Mouse (Mus musculus) forebrain, embryonic 13.5 days (tissue): ENCODE measurements around the gene Opa3. TPM values are rescaled to one million over a fixed set of nuclear protein-coding genes. Genes with fewer than 3 reads are reported as not detected.
A peak's percentile ranks its signal among the peaks of the same experiment; 100 is the strongest.

Source experiments
- ATAC-seq: fragments of 200-750 bp; cut with Nextera tagmentation; 2 replicates; pipeline ENCODE4 v1.8.0; 2017
- H3K27ac ChIP-seq: fragments of 300-500 bp; sonication (generic); 2 replicates; pipeline ENCODE4 v1.5.1; 2015; ENCODE audit warnings: inconsistent platforms, mild to moderate bottlenecking, moderate library complexity
- H3K27me3 ChIP-seq: fragments of 300-500 bp; sonication (generic); 2 replicates; pipeline ENCODE4 v1.6.1; 2015; ENCODE audit warnings: mild to moderate bottlenecking, inconsistent platforms
- H3K36me3 ChIP-seq: fragments of 300-500 bp; sonication (generic); 2 replicates; pipeline ENCODE4 v1.6.1; 2015; ENCODE audit warnings: mild to moderate bottlenecking, inconsistent platforms; ENCODE audit not compliant: poor library complexity, severe bottlenecking
- H3K4me1 ChIP-seq: fragments of 300-500 bp; sonication (generic); 2 replicates; pipeline ENCODE4 v1.6.1; 2015; ENCODE audit warnings: inconsistent platforms
- H3K4me2 ChIP-seq: fragments of 300-500 bp; sonication (generic); 2 replicates; pipeline ENCODE4 v1.6.1; 2015; ENCODE audit warnings: inconsistent platforms, mild to moderate bottlenecking, moderate library complexity
- H3K4me3 ChIP-seq: fragments of 300-500 bp; sonication (generic); 2 replicates; pipeline ENCODE4 v1.5.1; 2015; ENCODE audit warnings: mild to moderate bottlenecking, inconsistent platforms
- H3K9ac ChIP-seq: fragments of 300-500 bp; sonication (generic); 2 replicates; pipeline ENCODE4 v1.6.1; 2015; ENCODE audit warnings: mild to moderate bottlenecking, inconsistent platforms
- H3K9me3 ChIP-seq: fragments of 300-500 bp; sonication (generic); replicated peaks from 2 replicates; pipeline ENCODE4 v1.6.1; 2016; ENCODE audit warnings: inconsistent platforms
- WGBS: fragments of 180-500 bp; shearing (Covaris S2); methylation state at CpG from one replicate; pipeline ENCODE4 v1.1.7; 2015; 5-methylcytosine and 5-hydroxymethylcytosine counted together
- polyA plus RNA-seq: library from polyadenylated mRNA; unstranded; fragments of >200 nt; fragmentation: Nextera tagmentation; extraction: Ambion mirVana; gene quantifications from 2 replicates; pipeline ENCODE4 v1.2.1, GENCODE M21; 2015

Opa3 gene
- polyA plus RNA-seq, 1 experiment from 2014 or later: 42.1 TPM

DNA sequence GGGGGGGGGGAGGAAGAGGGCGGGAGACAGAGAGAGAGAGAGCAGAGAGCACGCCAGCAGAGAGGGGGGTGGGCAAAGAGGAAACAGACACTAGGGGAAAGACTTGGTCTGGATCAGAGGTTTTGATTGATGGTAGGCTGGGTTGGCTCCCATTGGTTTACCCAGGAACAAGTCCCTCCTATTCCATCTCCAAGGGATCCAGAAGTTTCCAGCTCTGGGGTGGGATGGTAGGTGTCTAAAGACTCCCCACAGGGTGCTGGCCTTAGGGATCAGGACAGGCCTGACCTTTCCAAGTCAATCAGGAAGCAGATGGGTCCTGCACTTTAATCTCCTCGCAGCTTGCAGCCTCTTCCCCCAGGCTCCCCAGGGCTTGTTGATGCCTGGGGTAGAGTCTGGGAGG lies 10.2 kb upstream of the Opa3 start:
- Histone ChIP-seq H3K9me3 (no peaks in the 10 kb centered on the region), H3K36me3 (peaks cover 4% of the 10 kb centered on the region), H3K4me3 (no peak overlapping the region), H3K27me3 (peaks cover 8% of the 10 kb centered on the region; the same call in 1 of the 2 replicates), H3K4me2 (no peak overlapping the region), H3K4me1 (no peaks in the 10 kb centered on the region), H3K27ac (no peak overlapping the region), H3K9ac (no peak overlapping the region)
- no peak for ATAC-seq
- WGBS: 7% methylated on average over 1 of the region's 3 CpGs

DNA sequence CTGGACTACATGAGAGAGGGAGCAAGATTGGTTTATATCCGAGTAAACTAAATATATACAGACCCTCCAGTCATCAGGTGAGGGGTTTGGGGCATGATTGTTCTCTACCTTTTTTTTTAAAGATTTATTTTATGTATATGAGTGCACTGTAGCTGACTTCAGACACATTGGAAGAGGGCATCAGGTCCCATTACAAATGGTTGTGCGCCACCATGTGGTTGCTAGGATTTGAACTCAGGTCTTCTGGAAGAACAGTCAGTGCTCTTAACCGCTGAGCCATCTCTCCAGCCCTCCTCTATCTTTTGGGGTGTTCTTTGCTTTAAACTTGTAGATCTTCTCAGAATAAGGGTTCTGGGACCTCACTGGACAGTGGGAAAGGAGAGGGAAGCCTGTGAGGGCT lies 8.1 kb upstream of the Opa3 start:
- ATAC-seq: no peak
- 67% methylated on average over 3 of the region's 3 CpGs for WGBS
- Histone ChIP-seq H3K27me3 (no peaks in the 10 kb centered on the region), H3K27ac (no peak overlapping the region), H3K4me3 (no peak overlapping the region), H3K36me3 (peaks cover 4% of the 10 kb centered on the region), H3K4me1 (no peaks in the 10 kb centered on the region), H3K4me2 (no peak overlapping the region), H3K9me3 (no peaks in the 10 kb centered on the region), H3K9ac (no peak overlapping the region)

- Histone ChIP-seq H3K4me2 (no peak overlapping the region), H3K27ac (no peak overlapping the region), H3K36me3 (peaks cover 13% of the 10 kb centered on the region), H3K4me3 (no peak overlapping the region), H3K9ac (no peak overlapping the region), H3K4me1 (peaks cover 7% of the 10 kb centered on the region), H3K27me3 (no peaks in the 10 kb centered on the region), H3K9me3 (no peaks in the 10 kb centered on the region)
- WGBS: 95% methylated on average over 16 of the region's 16 CpGs
- no peak for ATAC-seq
Measured at GRCm38 (mm10) chr7:19222189-19222588, 5.9 kb upstream of the Opa3 start.

DNA sequence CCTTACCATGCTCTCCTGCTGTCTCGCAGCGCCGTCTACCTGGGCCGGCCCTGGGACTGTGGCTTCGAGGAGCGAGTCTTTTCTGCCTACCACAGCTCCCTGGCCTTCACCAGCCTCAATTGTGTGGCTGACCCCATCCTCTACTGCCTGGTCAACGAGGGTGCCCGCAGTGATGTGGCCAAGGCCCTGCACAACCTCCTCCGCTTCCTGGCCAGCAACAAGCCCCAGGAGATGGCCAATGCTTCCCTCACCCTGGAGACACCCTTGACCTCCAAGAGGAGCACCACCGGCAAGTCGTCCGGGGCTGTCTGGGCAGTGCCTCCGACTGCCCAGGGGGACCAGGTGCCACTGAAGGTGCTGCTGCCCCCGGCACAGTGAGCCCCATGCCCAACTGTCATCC lies 5.3 kb upstream of the Opa3 start:
- Histone ChIP-seq H3K27me3 (no peaks in the 10 kb centered on the region), H3K4me1 (peaks cover 11% of the 10 kb centered on the region), H3K4me2 (no peak overlapping the region), H3K27ac (no peak overlapping the region), H3K9me3 (no peaks in the 10 kb centered on the region), H3K36me3 (peaks cover 13% of the 10 kb centered on the region), H3K4me3 (no peak overlapping the region), H3K9ac (no peak overlapping the region)
- WGBS: 93% methylated on average over 14 of the region's 14 CpGs
- ATAC-seq: no peak

GRCm38 (mm10) chr7:19224933-19225332 lies 3.2 kb upstream of the Opa3 start:
- Histone ChIP-seq H3K4me2 (no peak overlapping the region), H3K36me3 (peaks cover 13% of the 10 kb centered on the region), H3K27me3 (no peaks in the 10 kb centered on the region), H3K9me3 (no peaks in the 10 kb centered on the region), H3K27ac (no peak overlapping the region), H3K4me3 (no peak overlapping the region), H3K9ac (no peak overlapping the region), H3K4me1 (peaks cover 20% of the 10 kb centered on the region)
- ATAC-seq: no peak
- WGBS: 87% methylated on average over 4 of the region's 4 CpGs

GRCm38 (mm10) chr7:19226817-19227797 lies 1.0 kb upstream of the Opa3 start:
- Histone ChIP-seq H3K4me3 (peak overlapping the region; percentile 64), H3K27ac (peak overlapping the region; percentile 100), H3K9ac (peak overlapping the region; percentile 77), H3K27me3 (no peaks in the 10 kb centered on the region), H3K4me1 (peaks cover 27% of the 10 kb centered on the region), H3K4me2 (peak overlapping the region; percentile 83), H3K9me3 (no peaks in the 10 kb centered on the region), H3K36me3 (peaks cover 20% of the 10 kb centered on the region)
- ATAC-seq: peak; percentile 16
- WGBS: 23% methylated on average over 20 of the region's 20 CpGs

DNA sequence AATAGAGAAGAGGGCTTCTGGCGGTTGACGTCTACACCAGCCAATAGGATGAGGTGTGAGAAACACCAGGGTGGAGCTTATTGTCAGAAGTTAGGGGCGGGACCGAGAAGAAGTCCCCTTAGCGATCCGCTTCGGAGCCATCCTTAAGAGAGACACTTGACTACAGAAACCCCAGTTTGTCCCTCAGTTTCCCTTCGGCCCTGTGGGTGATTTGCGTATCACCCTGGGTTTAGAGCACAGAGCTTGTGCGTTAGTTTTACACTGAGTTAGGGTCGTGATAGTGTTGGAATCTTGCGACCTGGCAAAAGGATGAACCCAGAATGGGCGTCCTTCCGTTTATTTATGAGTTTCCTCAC lies 637 bp downstream of the Opa3 start:
- peaks cover 31% of the 10 kb centered on the region for H3K4me1 ChIP-seq
- H3K27ac ChIP-seq: peak overlapping the region; percentile 100
- peaks cover 17% of the 10 kb centered on the region for H3K36me3 ChIP-seq
- peak overlapping the region; percentile 71 for H3K9ac ChIP-seq
- H3K27me3 ChIP-seq: no peaks in the 10 kb centered on the region
- peak overlapping the region; percentile 83 for H3K4me2 ChIP-seq
- peak overlapping the region; percentile 64 for H3K4me3 ChIP-seq
- no peaks in the 10 kb centered on the region for H3K9me3 ChIP-seq
- ATAC-seq: no peak
- WGBS: 0% methylated on average over 14 of the region's 14 CpGs

DNA sequence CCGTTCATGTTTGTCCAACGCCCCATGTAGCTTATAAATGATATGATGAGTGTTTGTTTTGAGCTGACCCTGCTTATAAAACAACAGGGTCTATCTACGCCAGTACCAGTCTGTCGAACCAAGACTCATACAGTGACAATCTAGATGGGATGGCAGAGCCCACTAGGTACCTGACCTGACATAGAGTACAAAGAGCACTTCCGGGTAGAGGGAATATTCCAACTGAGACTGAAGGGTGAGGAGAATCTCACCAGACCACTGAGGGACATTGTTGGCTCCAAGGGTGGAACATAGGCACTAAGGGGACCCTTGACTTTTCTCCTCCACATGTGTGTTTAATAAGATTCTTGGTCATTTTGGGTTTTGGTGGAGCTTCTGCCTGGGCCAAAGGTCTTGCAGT lies 1.3 kb downstream of the Opa3 start:
- H3K27me3 ChIP-seq: no peaks in the 10 kb centered on the region
- H3K4me2 ChIP-seq: peak overlapping the region; percentile 83
- peak overlapping the region; percentile 71 for H3K9ac ChIP-seq
- ATAC-seq: no peak
- peak overlapping the region; percentile 100 for H3K27ac ChIP-seq
- 55% methylated on average over 5 of the region's 5 CpGs for WGBS
- H3K4me1 ChIP-seq: peaks cover 31% of the 10 kb centered on the region
- H3K36me3 ChIP-seq: peaks cover 17% of the 10 kb centered on the region
- H3K4me3 ChIP-seq: peak overlapping the region; percentile 64
- no peaks in the 10 kb centered on the region for H3K9me3 ChIP-seq

DNA sequence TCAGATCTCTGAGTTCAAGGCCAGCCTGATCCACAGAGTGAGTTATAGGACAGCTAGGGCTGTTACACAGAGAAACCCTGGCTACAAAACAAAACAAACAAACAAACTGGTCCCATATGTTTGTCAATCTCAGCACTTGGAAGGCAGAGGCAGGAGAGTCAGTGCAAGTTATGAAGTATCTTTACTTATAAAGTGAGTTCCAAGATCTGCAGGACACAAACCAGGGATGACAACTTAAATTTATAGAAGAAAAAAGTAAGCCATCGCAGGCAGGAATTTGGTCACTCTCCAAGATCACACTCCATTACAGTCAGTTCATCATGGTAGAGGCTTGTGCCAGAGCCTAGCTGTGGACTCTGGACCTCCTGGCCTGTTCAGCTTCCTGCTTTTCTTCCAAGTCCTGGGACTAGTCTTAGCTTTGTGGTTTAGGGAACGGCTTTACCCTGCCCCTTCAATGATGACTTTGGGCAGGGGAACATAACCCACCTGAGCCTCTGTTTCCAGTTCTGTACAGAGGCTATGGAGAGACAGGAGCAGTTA lies 2.0 kb downstream of the Opa3 start:
- no peak overlapping the region for H3K27ac ChIP-seq
- no peaks in the 10 kb centered on the region for H3K9me3 ChIP-seq
- ATAC-seq: no peak
- H3K4me3 ChIP-seq: no peak overlapping the region
- peaks cover 17% of the 10 kb centered on the region for H3K36me3 ChIP-seq
- 95% methylated on average over 2 of the region's 2 CpGs for WGBS
- peak overlapping the region; percentile 71 for H3K9ac ChIP-seq
- peaks cover 31% of the 10 kb centered on the region for H3K4me1 ChIP-seq
- no peaks in the 10 kb centered on the region for H3K27me3 ChIP-seq
- peak overlapping the region; percentile 83 for H3K4me2 ChIP-seq

- no peak overlapping the region for H3K9ac ChIP-seq
- H3K4me1 ChIP-seq: peaks cover 31% of the 10 kb centered on the region
- 96% methylated on average over 5 of the region's 5 CpGs for WGBS
- H3K27me3 ChIP-seq: no peaks in the 10 kb centered on the region
- no peak for ATAC-seq
- no peak overlapping the region for H3K4me2 ChIP-seq
- no peak overlapping the region for H3K27ac ChIP-seq
- no peak overlapping the region for H3K4me3 ChIP-seq
- no peaks in the 10 kb centered on the region for H3K9me3 ChIP-seq
- peaks cover 10% of the 10 kb centered on the region for H3K36me3 ChIP-seq
Measured at GRCm38 (mm10) chr7:19230899-19231298, 2.8 kb downstream of the Opa3 start.

DNA sequence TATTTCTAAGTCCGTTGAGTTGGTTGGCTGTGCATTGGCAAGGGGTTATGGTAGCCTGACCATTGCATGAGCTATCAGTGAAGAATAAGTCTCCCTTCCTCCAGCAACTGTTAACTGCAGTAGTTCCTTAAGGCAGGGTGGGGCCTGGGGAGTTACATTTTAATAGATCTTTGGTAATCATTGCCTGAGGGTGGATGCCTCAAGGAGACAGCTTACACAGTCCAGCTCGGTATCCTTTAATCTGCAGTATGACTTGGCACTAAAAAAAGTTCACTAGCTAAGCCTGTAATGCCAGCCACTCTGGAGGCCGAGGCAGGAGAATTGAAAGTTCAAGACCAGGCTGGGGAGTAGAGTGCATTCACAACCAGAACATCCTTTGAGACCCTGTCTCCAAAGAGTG lies 3.7 kb downstream of the Opa3 start:
- H3K36me3 ChIP-seq: peaks cover 9% of the 10 kb centered on the region; the same call in 1 of the 2 replicates
- WGBS: 96% methylated on average over 3 of the region's 3 CpGs
- no peak for ATAC-seq
- H3K4me3 ChIP-seq: no peak overlapping the region
- H3K27ac ChIP-seq: no peak overlapping the region
- no peak overlapping the region for H3K9ac ChIP-seq
- H3K9me3 ChIP-seq: no peaks in the 10 kb centered on the region
- no peak overlapping the region for H3K4me2 ChIP-seq
- H3K27me3 ChIP-seq: no peaks in the 10 kb centered on the region
- peaks cover 27% of the 10 kb centered on the region for H3K4me1 ChIP-seq

GRCm38 (mm10) chr7:19234652-19235051 lies 6.5 kb downstream of the Opa3 start:
- H3K27me3 ChIP-seq: no peaks in the 10 kb centered on the region
- H3K9ac ChIP-seq: no peak overlapping the region
- no peak for ATAC-seq
- H3K27ac ChIP-seq: no peak overlapping the region
- H3K9me3 ChIP-seq: no peaks in the 10 kb centered on the region
- no peak overlapping the region for H3K4me2 ChIP-seq
- no peak overlapping the region for H3K4me3 ChIP-seq
- peaks cover 9% of the 10 kb centered on the region; the same call in 1 of the 2 replicates for H3K36me3 ChIP-seq
- H3K4me1 ChIP-seq: peaks cover 19% of the 10 kb centered on the region
- WGBS: 80% methylated on average over 5 of the region's 5 CpGs
